Mouse (Mus musculus) liver, postnatal 0 days (tissue): ENCODE data around the gene Aldh1l1. TPM values are rescaled to one million over a fixed set of nuclear protein-coding genes. Genes with fewer than 3 reads are reported as not detected.

Experiments used
- ATAC-seq: fragments of 200-750 bp; cut with Nextera tagmentation; 2 replicates; pipeline ENCODE4 v1.8.0; 2017; ENCODE audit warnings: mild to moderate bottlenecking, moderate library complexity
- DNase-seq: peaks from one replicate; pipeline ENCODE4 v3.0.0-alpha.2; 2016
- H3K27ac ChIP-seq: fragments of 300-500 bp; sonication (generic); 2 replicates; pipeline ENCODE4 v1.5.1; 2014; ENCODE audit warnings: antibody characterized with exemption, moderate library complexity, mild to moderate bottlenecking, low read depth
- H3K27me3 ChIP-seq: fragments of 300-500 bp; sonication (generic); 2 replicates; pipeline ENCODE4 v1.6.1; 2014; ENCODE audit warnings: low read length, control low read depth, mixed read lengths; ENCODE audit not compliant: insufficient read depth
- H3K36me3 ChIP-seq: fragments of 300-500 bp; sonication (generic); replicated peaks from 2 replicates; pipeline ENCODE4 v1.6.1; 2014; ENCODE audit warnings: mild to moderate bottlenecking, control low read depth, low read length, moderate library complexity, mixed read lengths; ENCODE audit not compliant: insufficient read depth
- H3K4me1 ChIP-seq: fragments of 300-500 bp; sonication (generic); 2 replicates; pipeline ENCODE4 v1.6.1; 2014; ENCODE audit warnings: antibody characterized with exemption, mild to moderate bottlenecking, control low read depth; ENCODE audit not compliant: insufficient read depth
- H3K4me2 ChIP-seq: fragments of 300-500 bp; sonication (generic); 2 replicates; pipeline ENCODE4 v1.6.1; 2014; ENCODE audit warnings: low read depth, mild to moderate bottlenecking, low read length, moderate library complexity, mixed read lengths
- H3K4me3 ChIP-seq: fragments of 300-500 bp; sonication (generic); 2 replicates; pipeline ENCODE4 v1.5.1; 2014; ENCODE audit warnings: low read depth, low read length
- H3K9ac ChIP-seq: fragments of 300-500 bp; sonication (generic); replicated peaks from 2 replicates; pipeline ENCODE4 v1.6.1; 2014; ENCODE audit warnings: mild to moderate bottlenecking, moderate library complexity
- H3K9me3 ChIP-seq: fragments of 300-500 bp; sonication (generic); 2 replicates; pipeline ENCODE4 v1.6.1; 2016; ENCODE audit warnings: mild to moderate bottlenecking, control low read depth, low read length, mixed read lengths
- CTCF ChIP-seq: sonication (generic); IDR thresholded peaks from 2 replicates; pipeline ENCODE4 v1.5.1; 2016; ENCODE audit warnings: antibody characterized with exemption, low read depth
- EP300 ChIP-seq: IDR thresholded peaks from 2 replicates; pipeline ENCODE4 v1.6.1; 2016; ENCODE audit warnings: antibody characterized with exemption, low read depth, mild to moderate bottlenecking
- WGBS: fragments of 180-500 bp; shearing (Covaris S2); extraction: QIAGEN DNeasy Blood & Tissue Kit; methylation state at CpG from one replicate; pipeline ENCODE4 v1.1.7; 2014; ENCODE audit not compliant: insufficient replicate concordance; 5-methylcytosine and 5-hydroxymethylcytosine counted together
- polyA plus RNA-seq: library from polyadenylated mRNA; unstranded; fragments of >200 nt; fragmentation: Nextera tagmentation; extraction: Ambion mirVana; gene quantifications from 2 replicates; pipeline ENCODE4 v1.2.1, GENCODE M21; 2015

The Aldh1l1 gene
- polyA plus RNA-seq, 1 experiment from 2014 or later: 114 TPM

DNA sequence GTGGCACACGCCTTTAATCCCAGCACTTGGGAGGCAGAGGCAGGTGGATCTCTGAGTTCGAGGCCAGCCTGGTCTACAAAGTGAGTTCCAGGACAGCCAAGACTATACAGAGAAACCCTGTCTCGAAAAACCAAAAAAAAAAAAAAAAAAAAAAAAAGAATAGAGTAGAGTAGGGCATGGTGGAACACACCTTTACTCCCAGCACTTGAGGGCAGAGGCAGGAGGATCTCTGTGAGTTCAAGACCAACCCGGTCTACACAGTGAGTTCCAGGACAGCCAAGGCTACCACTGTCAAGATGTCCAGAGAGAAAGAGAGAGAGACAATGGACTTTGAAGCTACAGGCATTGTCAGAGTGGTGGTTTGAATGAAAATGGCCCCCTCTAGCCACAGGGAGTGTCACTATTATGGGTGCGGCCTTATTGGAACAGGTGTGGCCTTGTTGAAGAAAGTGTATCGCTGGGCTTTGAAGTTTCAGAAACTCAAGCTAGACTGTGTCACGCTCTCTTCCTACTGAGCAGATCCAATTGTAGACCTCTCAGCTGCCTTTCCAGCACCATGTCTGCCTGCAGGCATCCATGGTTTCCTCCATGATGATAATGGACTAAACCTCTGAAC, 46.5 kb downstream of the Aldh1l1 start:
- H3K27ac ChIP-seq: no peak overlapping the region
- no peak overlapping the region for H3K9ac ChIP-seq
- H3K4me2 ChIP-seq: no peak overlapping the region
- H3K36me3 ChIP-seq: no peaks in the 10 kb centered on the region
- TF ChIP-seq CTCF: no peak
- no peak overlapping the region for H3K4me3 ChIP-seq
- WGBS: 79% methylated on average over 6 of the region's 7 CpGs
- no peaks in the 10 kb centered on the region for H3K9me3 ChIP-seq
- ATAC-seq (no peak), DNase-seq (no peak)
- H3K4me1 ChIP-seq: no peaks in the 10 kb centered on the region
- no peaks in the 10 kb centered on the region for H3K27me3 ChIP-seq

DNA sequence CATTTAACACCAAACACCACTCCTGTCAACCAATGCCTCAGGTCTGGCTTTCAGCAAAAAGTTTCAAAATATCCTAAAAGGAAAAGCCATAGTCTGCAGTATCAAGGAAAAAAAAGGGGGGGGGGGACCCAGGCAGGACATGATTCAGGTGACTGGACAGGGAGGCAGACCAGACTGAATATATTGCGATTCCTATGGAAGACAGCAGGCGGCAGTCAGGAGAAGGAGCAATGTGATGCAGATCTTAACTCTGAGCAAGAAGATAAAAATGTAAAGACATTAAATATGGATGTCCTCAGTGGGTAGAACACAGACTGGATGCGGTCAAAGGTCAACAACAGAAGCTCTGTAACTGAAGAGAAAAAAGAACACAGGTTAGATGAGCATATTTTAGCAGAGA, 47.3 kb downstream of the Aldh1l1 start:
- H3K36me3 ChIP-seq: no peaks in the 10 kb centered on the region
- H3K4me3 ChIP-seq: no peak overlapping the region
- 67% methylated on average over 3 of the region's 3 CpGs for WGBS
- no peak for ATAC-seq
- H3K9me3 ChIP-seq: no peaks in the 10 kb centered on the region
- DNase-seq: no peak
- no peaks in the 10 kb centered on the region for H3K27me3 ChIP-seq
- no peak overlapping the region for H3K4me2 ChIP-seq
- no peaks in the 10 kb centered on the region for H3K4me1 ChIP-seq
- TF ChIP-seq EP300 (no peak), CTCF (peak; percentile 36)
- H3K27ac ChIP-seq: no peak overlapping the region
- no peak overlapping the region for H3K9ac ChIP-seq

DNA sequence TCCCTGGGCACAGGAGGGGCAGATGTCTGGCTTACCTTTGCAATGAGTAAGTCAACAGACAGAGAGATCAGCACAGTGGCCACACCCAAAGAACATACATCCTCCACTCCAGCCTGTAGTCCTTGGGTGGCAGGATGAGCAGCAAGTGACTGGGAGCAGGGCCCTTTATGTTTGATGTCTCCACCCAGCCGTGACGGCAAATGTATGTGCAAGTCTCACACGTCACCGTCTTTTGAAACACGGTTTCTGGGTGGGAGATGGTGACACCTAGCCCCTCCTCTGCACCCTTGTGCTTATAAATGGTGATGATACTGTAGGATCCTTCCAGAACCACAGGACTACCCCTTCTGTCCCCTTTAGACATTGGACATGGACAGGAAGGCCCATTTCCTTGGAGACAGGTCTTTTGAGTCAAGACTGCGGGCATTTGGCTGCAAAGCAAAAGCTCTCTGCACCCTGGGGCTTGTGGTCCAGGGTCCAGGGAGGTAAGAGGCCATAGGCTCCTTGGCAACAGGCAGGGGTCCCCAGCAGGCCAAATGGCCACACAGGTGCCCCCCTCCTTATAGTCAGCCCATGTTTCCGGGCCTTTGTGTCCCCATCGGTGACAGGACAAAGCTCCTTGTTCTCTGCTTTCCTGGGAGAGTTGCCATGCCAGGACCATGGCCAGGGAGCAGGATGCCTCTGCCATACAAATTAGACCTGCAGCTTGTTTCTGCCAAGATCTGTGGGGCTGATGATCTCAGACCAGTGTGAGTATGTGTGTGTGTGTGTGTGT, 48.7 kb downstream of the Aldh1l1 start:
- Histone ChIP-seq H3K27ac (no peak overlapping the region), H3K27me3 (no peaks in the 10 kb centered on the region), H3K9me3 (no peaks in the 10 kb centered on the region), H3K9ac (no peak overlapping the region), H3K36me3 (no peaks in the 10 kb centered on the region), H3K4me1 (no peaks in the 10 kb centered on the region), H3K4me2 (no peak overlapping the region), H3K4me3 (no peak overlapping the region)
- no peak for ATAC-seq
- TF ChIP-seq EP300 (no peak), CTCF (no peak)
- DNase-seq: no peak
- WGBS: 71% methylated on average over 8 of the region's 8 CpGs

DNA sequence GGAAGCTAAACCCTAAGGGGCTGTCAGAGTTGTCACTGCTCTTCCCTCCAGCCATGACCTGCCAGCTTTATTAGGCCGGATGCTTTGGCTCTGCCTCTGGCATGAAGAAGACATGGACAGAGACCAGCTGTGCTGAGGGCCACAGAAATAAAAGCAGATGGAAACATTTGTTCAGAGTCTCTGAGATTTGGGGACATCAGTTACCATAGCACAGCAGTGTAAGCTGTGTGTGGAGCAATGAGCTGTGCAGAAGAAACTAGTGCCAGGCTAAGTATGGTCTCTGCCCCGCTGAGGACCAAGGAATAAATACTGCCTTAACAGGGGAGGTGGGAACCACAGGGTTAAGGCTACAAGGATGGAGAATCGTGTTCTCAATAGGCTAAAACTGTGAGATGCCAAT, 50.6 kb downstream of the Aldh1l1 start:
- TF ChIP-seq EP300: no peak
- no peak for TF ChIP-seq CTCF
- Histone ChIP-seq H3K4me2 (no peak overlapping the region), H3K4me3 (no peak overlapping the region), H3K27ac (no peak overlapping the region), H3K4me1 (no peaks in the 10 kb centered on the region), H3K9ac (no peak overlapping the region), H3K9me3 (no peaks in the 10 kb centered on the region), H3K27me3 (no peaks in the 10 kb centered on the region), H3K36me3 (no peaks in the 10 kb centered on the region)
- ATAC-seq (no peak), DNase-seq (no peak)
- WGBS: 61% methylated on average over 3 of the region's 3 CpGs

DNA sequence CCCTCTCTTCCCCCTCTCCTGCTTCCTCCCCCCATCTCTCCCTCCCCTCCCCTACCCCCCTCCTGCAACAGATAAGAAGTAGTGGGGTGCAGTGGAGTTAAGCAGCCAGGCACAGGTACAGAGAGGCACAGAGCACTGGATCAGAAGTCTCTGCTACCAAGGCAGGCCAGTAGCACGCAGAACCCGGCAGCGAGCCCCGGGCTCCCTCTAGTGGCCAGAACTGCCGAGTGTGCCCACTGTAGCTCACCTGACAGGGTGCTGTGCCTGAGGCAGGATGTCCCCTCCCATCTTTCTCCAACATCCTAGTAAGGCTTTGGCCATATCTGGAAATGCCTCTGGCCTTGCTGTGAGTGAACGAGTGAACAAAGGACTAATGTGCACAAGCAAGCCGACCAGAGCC, 51.7 kb downstream of the Aldh1l1 start:
- peak; percentile 87 for DNase-seq
- H3K9me3 ChIP-seq: no peaks in the 10 kb centered on the region
- WGBS: 4% methylated on average over 7 of the region's 7 CpGs
- H3K9ac ChIP-seq: no peak overlapping the region
- no peaks in the 10 kb centered on the region for H3K27me3 ChIP-seq
- no peaks in the 10 kb centered on the region for H3K36me3 ChIP-seq
- no peak overlapping the region for H3K27ac ChIP-seq
- no peak overlapping the region for H3K4me3 ChIP-seq
- no peaks in the 10 kb centered on the region for H3K4me1 ChIP-seq
- TF ChIP-seq CTCF: peak; percentile 92
- no peak for TF ChIP-seq EP300
- H3K4me2 ChIP-seq: no peak overlapping the region
- ATAC-seq: peak; percentile 73

DNA sequence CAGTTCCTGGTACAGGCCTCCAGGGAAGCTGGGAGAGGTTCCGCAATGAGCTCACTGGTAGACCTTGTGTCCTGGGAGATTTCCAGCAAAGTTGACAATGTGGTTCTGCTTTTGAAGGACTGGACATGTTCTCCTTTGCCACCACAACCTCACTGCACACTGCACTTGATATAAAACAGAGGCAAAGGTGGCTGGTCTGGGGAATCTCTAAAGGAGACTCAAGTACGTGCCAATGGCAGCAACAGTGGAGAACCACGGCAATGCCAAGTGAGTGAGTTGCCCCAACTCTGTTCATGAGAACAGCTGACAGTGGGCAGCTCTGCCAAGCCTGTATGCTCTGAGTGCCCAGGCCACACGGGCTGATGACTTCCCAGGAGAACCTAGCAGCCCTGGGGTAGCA, 53.0 kb downstream of the Aldh1l1 start:
- DNase-seq (no peak), ATAC-seq (no peak)
- Histone ChIP-seq H3K4me1 (no peaks in the 10 kb centered on the region), H3K4me3 (no peak overlapping the region), H3K9me3 (no peaks in the 10 kb centered on the region), H3K9ac (no peak overlapping the region), H3K27me3 (no peaks in the 10 kb centered on the region), H3K27ac (no peak overlapping the region), H3K4me2 (no peak overlapping the region), H3K36me3 (no peaks in the 10 kb centered on the region)
- no peak for TF ChIP-seq CTCF
- WGBS: 83% methylated on average over 4 of the region's 4 CpGs
